Mouse (Mus musculus) left cerebral cortex, postnatal 10 days (tissue): ENCODE data around the gene Nphp4. TPM values are rescaled to one million over a fixed set of nuclear protein-coding genes. Genes with fewer than 3 reads are reported as not detected.

Source experiments
- total RNA-seq, 2 experiments: library from RNA; stranded (reverse); gene quantifications; 2 replicates each; pipeline ENCODE4 v1.2.3; 2021

The Nphp4 gene
- total RNA-seq, 2 experiments from 2014 or later = 14.6 to 15.1 TPM

Other genes with a start within 250 kb of the Nphp4 start
- 10 to 100 TPM; 32.9 to 35.7 TPM for gene Gpr153, start 202.5 kb upstream of the Nphp4 start, total RNA-seq
- gene Hes3, start 185.0 kb upstream of the Nphp4 start, total RNA-seq = not detected
- gene Icmt, start 179.5 kb upstream of the Nphp4 start, total RNA-seq = 10 to 100 TPM; 31.7 to 32.3 TPM
- gene Rnf207, start 157.7 kb upstream of the Nphp4 start, total RNA-seq = 1 to 10 TPM; 1.1 to 4.5 TPM
- 100 to 1,000 TPM; 224 to 239 TPM for gene Rpl22, start 151.0 kb upstream of the Nphp4 start, total RNA-seq
- gene Chd5, start 138.1 kb upstream of the Nphp4 start, total RNA-seq = 100 to 1,000 TPM; 176 to 179 TPM
- 100 to 1,000 TPM; 123 to 134 TPM for gene Kcnab2, start 1.2 kb downstream of the Nphp4 start, total RNA-seq